Mouse (Mus musculus): ENCODE measurements around the gene Dlgap1. TPM values are rescaled to one million over a fixed set of nuclear protein-coding genes. Genes with fewer than 3 reads are reported as not detected.
A peak's percentile ranks its signal among the peaks of the same experiment; 100 is the strongest.

Gene Dlgap1
- polyA plus RNA-seq, 1 experiment from 2014 or later, result 0.22 TPM

GRCm38 (mm10) chr17:70856871-70857415, 888.1 kb downstream of the Dlgap1 start:
- DNase-seq (peak; percentile 63), ATAC-seq (no peak)
- H3K36me3 ChIP-seq (replicated peaks; ENCODE audit: insufficient read depth, low read length), result no peaks in the 10 kb centered on the region
- no peak for TF ChIP-seq EP300 (IDR thresholded peaks at IDR 0.05; ENCODE audit: low read depth)
- no peak for TF ChIP-seq CTCF (IDR thresholded peaks at IDR 0.05; ENCODE audit: low read depth)
- peak overlapping the region; percentile 15; the same call in 1 of the 2 replicates for H3K4me2 ChIP-seq (ENCODE audit: low read depth, low read length)
- peaks cover 4% of the 10 kb centered on the region; the same call in 1 of the 2 replicates for H3K4me1 ChIP-seq (ENCODE audit: insufficient read depth)
- no peak overlapping the region for H3K27ac ChIP-seq (ENCODE audit: low read depth)
- H3K4me3 ChIP-seq (ENCODE audit: low read depth, low read length), result no peak overlapping the region
- no peaks in the 10 kb centered on the region for H3K9me3 ChIP-seq (ENCODE audit: low read length)
- H3K9ac ChIP-seq (replicated peaks), result no peak overlapping the region; the same call in 1 of the 2 replicates
- no peaks in the 10 kb centered on the region for H3K27me3 ChIP-seq (ENCODE audit: insufficient read depth, low read length)
- WGBS (ENCODE audit: insufficient replicate concordance), result 59% methylated on average over 12 of the region's 12 CpGs

DNA sequence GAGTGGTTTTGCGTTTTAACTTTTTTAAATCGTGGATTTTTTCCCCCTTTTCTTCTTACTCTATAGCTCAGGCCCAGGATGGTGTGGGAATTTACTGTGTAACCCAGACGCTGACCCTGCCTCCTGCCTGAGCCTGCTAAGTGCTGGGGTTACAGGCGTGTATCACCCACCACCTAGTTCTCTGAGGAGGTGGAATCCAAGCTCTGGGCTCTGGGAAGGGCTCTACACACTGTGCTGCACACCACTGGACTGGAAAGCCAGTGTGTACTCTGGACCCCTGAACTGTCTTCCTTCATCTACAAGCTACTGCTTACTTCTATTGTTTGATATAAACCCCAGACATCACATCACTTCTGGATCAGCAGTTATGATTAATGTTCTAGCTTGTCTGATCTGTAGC, 889.9 kb downstream of the Dlgap1 start:
- Histone ChIP-seq H3K9ac (replicated peaks) (no peak overlapping the region), H3K36me3 (replicated peaks; ENCODE audit: insufficient read depth, low read length) (no peaks in the 10 kb centered on the region), H3K27me3 (ENCODE audit: insufficient read depth, low read length) (no peaks in the 10 kb centered on the region), H3K9me3 (ENCODE audit: low read length) (no peaks in the 10 kb centered on the region), H3K4me3 (ENCODE audit: low read depth, low read length) (no peak overlapping the region), H3K4me2 (ENCODE audit: low read depth, low read length) (no peak overlapping the region), H3K27ac (ENCODE audit: low read depth) (no peak overlapping the region), H3K4me1 (ENCODE audit: insufficient read depth) (peaks cover 4% of the 10 kb centered on the region; the same call in 1 of the 2 replicates)
- no peak for DNase-seq
- TF ChIP-seq EP300 (IDR thresholded peaks at IDR 0.05; ENCODE audit: low read depth), result no peak
- no peak for TF ChIP-seq CTCF (IDR thresholded peaks at IDR 0.05; ENCODE audit: low read depth)
- WGBS (ENCODE audit: insufficient replicate concordance), result 75% methylated on average over 4 of the region's 4 CpGs
- ATAC-seq, result no peak

GRCm38 (mm10) chr17:70864117-70864516, 895.2 kb downstream of the Dlgap1 start:
- Histone ChIP-seq H3K9me3 (ENCODE audit: low read length) (no peaks in the 10 kb centered on the region), H3K27ac (ENCODE audit: low read depth) (no peak overlapping the region), H3K27me3 (ENCODE audit: insufficient read depth, low read length) (no peaks in the 10 kb centered on the region), H3K36me3 (replicated peaks; ENCODE audit: insufficient read depth, low read length) (no peaks in the 10 kb centered on the region), H3K4me2 (ENCODE audit: low read depth, low read length) (no peak overlapping the region), H3K4me1 (ENCODE audit: insufficient read depth) (no peaks in the 10 kb centered on the region), H3K4me3 (ENCODE audit: low read depth, low read length) (no peak overlapping the region), H3K9ac (replicated peaks) (no peak overlapping the region)
- ATAC-seq (no peak), DNase-seq (no peak)
- TF ChIP-seq CTCF (IDR thresholded peaks at IDR 0.05; ENCODE audit: low read depth) (no peak), EP300 (IDR thresholded peaks at IDR 0.05; ENCODE audit: low read depth) (no peak)
- WGBS (ENCODE audit: insufficient replicate concordance), result 90% methylated on average over 8 of the region's 8 CpGs

DNA sequence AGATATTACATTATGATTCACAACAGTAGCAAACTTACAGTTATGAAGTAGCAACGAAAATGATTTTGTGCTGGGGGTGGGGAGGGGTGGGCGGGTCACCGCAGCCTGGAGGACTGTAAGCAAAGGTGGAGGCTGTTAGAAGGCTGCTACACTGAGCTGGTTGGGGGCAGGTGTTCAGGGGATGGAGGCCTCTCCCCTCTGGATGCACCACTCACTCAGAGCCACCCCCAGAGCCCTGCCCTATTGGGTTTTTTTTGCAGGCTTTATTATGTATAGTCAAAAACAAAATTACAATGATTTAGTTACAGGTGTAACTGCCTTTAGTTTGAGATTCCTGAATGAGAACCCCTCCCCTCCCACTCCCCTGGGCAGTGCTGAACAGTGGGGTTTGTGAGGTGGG, 895.8 kb downstream of the Dlgap1 start:
- H3K36me3 ChIP-seq (replicated peaks; ENCODE audit: insufficient read depth, low read length), result no peaks in the 10 kb centered on the region
- TF ChIP-seq CTCF (IDR thresholded peaks at IDR 0.05; ENCODE audit: low read depth) (no peak), EP300 (IDR thresholded peaks at IDR 0.05; ENCODE audit: low read depth) (no peak)
- H3K27ac ChIP-seq (ENCODE audit: low read depth), result no peak overlapping the region
- no peak overlapping the region for H3K9ac ChIP-seq (replicated peaks)
- no peaks in the 10 kb centered on the region for H3K9me3 ChIP-seq (ENCODE audit: low read length)
- no peak overlapping the region for H3K4me2 ChIP-seq (ENCODE audit: low read depth, low read length)
- DNase-seq (no peak), ATAC-seq (no peak)
- no peaks in the 10 kb centered on the region for H3K27me3 ChIP-seq (ENCODE audit: insufficient read depth, low read length)
- 78% methylated on average over 3 of the region's 3 CpGs for WGBS (ENCODE audit: insufficient replicate concordance)
- H3K4me3 ChIP-seq (ENCODE audit: low read depth, low read length), result no peak overlapping the region
- H3K4me1 ChIP-seq (ENCODE audit: insufficient read depth), result no peaks in the 10 kb centered on the region

GRCm38 (mm10) chr17:70865060-70865604, 896.3 kb downstream of the Dlgap1 start:
- Histone ChIP-seq H3K9me3 (ENCODE audit: low read length) (no peaks in the 10 kb centered on the region), H3K27ac (ENCODE audit: low read depth) (no peak overlapping the region), H3K4me3 (ENCODE audit: low read depth, low read length) (no peak overlapping the region), H3K9ac (replicated peaks) (no peak overlapping the region), H3K36me3 (replicated peaks; ENCODE audit: insufficient read depth, low read length) (no peaks in the 10 kb centered on the region), H3K4me1 (ENCODE audit: insufficient read depth) (no peaks in the 10 kb centered on the region), H3K27me3 (ENCODE audit: insufficient read depth, low read length) (no peaks in the 10 kb centered on the region), H3K4me2 (ENCODE audit: low read depth, low read length) (no peak overlapping the region)
- WGBS (ENCODE audit: insufficient replicate concordance), result 66% methylated on average over 10 of the region's 10 CpGs
- DNase-seq (no peak), ATAC-seq (no peak)
- TF ChIP-seq CTCF (IDR thresholded peaks at IDR 0.05; ENCODE audit: low read depth) (no peak), EP300 (IDR thresholded peaks at IDR 0.05; ENCODE audit: low read depth) (no peak)

DNA sequence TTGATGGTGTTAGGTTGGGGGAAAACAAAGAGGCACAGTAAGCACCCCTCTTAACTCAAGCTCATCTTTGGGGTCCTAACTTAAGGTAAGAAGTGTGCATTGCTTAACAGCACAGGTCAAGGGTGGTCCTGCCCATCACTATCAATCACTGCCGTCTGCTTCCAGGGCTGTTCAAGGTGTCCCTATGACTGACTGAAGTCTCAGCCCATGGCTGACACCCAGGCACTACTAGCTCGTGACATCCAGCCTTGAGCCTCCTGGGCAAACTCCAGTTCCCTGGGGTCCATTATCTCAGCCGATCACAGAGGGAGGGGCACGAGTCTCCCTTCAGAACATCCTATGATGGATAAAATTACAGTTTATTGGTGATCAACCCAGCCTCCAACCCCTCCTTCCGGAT, 897.2 kb downstream of the Dlgap1 start:
- no peaks in the 10 kb centered on the region for H3K9me3 ChIP-seq (ENCODE audit: low read length)
- H3K4me2 ChIP-seq (ENCODE audit: low read depth, low read length), result no peak overlapping the region
- no peak overlapping the region for H3K27ac ChIP-seq (ENCODE audit: low read depth)
- TF ChIP-seq EP300 (IDR thresholded peaks at IDR 0.05; ENCODE audit: low read depth), result no peak
- no peak for TF ChIP-seq CTCF (IDR thresholded peaks at IDR 0.05; ENCODE audit: low read depth)
- no peak for DNase-seq
- 68% methylated on average over 5 of the region's 5 CpGs for WGBS (ENCODE audit: insufficient replicate concordance)
- no peaks in the 10 kb centered on the region for H3K36me3 ChIP-seq (replicated peaks; ENCODE audit: insufficient read depth, low read length)
- no peak overlapping the region for H3K4me3 ChIP-seq (ENCODE audit: low read depth, low read length)
- no peaks in the 10 kb centered on the region for H3K4me1 ChIP-seq (ENCODE audit: insufficient read depth)
- no peak for ATAC-seq
- no peak overlapping the region for H3K9ac ChIP-seq (replicated peaks)
- no peaks in the 10 kb centered on the region for H3K27me3 ChIP-seq (ENCODE audit: insufficient read depth, low read length)
